Mouse (Mus musculus): Measurements from ENCODE around the gene Asic5.

Gene Asic5

GRCm38 (mm10) chr3:81981990-81982389 is at the start of gene Asic5:
Gene Asic5, plus strand, starts transcription at chr3:81982290.
- no peak for DNase-seq

- no peak for DNase-seq
Measured at GRCm38 (mm10) chr3:81933348-81933747, 48.7 kb upstream of the Asic5 start.

- no peak for DNase-seq
Measured at GRCm38 (mm10) chr3:81938924-81939323, 43.2 kb upstream of the Asic5 start.

- DNase-seq: no peak
Measured at GRCm38 (mm10) chr3:81942341-81942740, 39.7 kb upstream of the Asic5 start.

- DNase-seq: no peak
Measured at GRCm38 (mm10) chr3:81943097-81943496, 39.0 kb upstream of the Asic5 start.

GRCm38 (mm10) chr3:81944851-81945393 is 37.2 kb upstream of the Asic5 start:
- no peak for DNase-seq

GRCm38 (mm10) chr3:81949048-81949447 is 33.0 kb upstream of the Asic5 start:
- DNase-seq: no peak

- no peak for DNase-seq
Measured at GRCm38 (mm10) chr3:81951785-81952184, 30.3 kb upstream of the Asic5 start.

- no peak for DNase-seq
Measured at GRCm38 (mm10) chr3:81957484-81957883, 24.6 kb upstream of the Asic5 start.

GRCm38 (mm10) chr3:81961336-81961735 is 20.8 kb upstream of the Asic5 start:
- no peak for DNase-seq

- no peak for DNase-seq
Measured at GRCm38 (mm10) chr3:81963768-81964167, 18.3 kb upstream of the Asic5 start.

GRCm38 (mm10) chr3:81964596-81964995 is 17.5 kb upstream of the Asic5 start:
- DNase-seq: no peak

GRCm38 (mm10) chr3:81975607-81976006 is 6.5 kb upstream of the Asic5 start:
- no peak for DNase-seq

GRCm38 (mm10) chr3:81976102-81976501 is 6.0 kb upstream of the Asic5 start, which contains the start of gene Tdo2:
Gene Tdo2, minus strand, starts transcription at chr3:81976202.
- DNase-seq: no peak

- DNase-seq: no peak
Measured at GRCm38 (mm10) chr3:81981576-81981975, 514 bp upstream of the Asic5 start.

GRCm38 (mm10) chr3:81983120-81983895 is 1.2 kb downstream of the Asic5 start:
- DNase-seq: no peak

GRCm38 (mm10) chr3:81985100-81985499 is 3.0 kb downstream of the Asic5 start:
- no peak for DNase-seq

- DNase-seq: no peak
Measured at GRCm38 (mm10) chr3:81986103-81986502, 4.0 kb downstream of the Asic5 start.

GRCm38 (mm10) chr3:81987628-81988027 is 5.5 kb downstream of the Asic5 start:
- DNase-seq: no peak

- no peak for DNase-seq
Measured at GRCm38 (mm10) chr3:81989692-81990141, 7.6 kb downstream of the Asic5 start.

GRCm38 (mm10) chr3:81990531-81990930 is 8.4 kb downstream of the Asic5 start:
- DNase-seq: no peak

- no peak for DNase-seq
Measured at GRCm38 (mm10) chr3:81995371-81995770, 13.3 kb downstream of the Asic5 start.

GRCm38 (mm10) chr3:81995988-81996387 is 13.9 kb downstream of the Asic5 start:
- DNase-seq: no peak

- no peak for DNase-seq
Measured at GRCm38 (mm10) chr3:82007002-82007401, 24.9 kb downstream of the Asic5 start.
